Mouse (Mus musculus) testis, postnatal 10 days (tissue): ENCODE measurements around the gene Pdia6.
A peak's percentile ranks its signal among the peaks of the same experiment; 100 is the strongest.

Source experiments
- DNase-seq: peaks from one replicate; pipeline ENCODE4 v3.0.0; 2021; ENCODE audit warnings: low spot score

Pdia6 gene

DNA sequence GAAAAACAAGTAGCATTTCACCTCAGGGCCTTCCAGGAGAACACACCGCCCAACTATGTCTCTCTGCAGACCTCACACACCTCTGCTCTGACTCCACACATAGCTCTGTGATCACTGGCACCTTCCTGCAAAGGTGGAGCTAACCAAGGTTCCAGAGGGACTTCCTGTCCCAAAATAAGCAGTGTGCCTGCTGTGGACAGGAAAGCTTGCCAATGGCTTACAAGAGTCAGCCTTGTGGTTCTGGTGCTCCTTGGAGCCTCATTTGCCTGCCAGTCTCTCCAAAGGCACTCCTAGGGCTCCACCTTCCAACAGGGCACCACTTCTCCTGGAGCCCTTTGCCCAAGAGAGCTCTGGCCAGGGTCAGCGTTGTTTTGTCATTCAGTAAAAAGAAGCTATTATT is 1.5 kb upstream of the Pdia6 start:
- no peak for DNase-seq

DNA sequence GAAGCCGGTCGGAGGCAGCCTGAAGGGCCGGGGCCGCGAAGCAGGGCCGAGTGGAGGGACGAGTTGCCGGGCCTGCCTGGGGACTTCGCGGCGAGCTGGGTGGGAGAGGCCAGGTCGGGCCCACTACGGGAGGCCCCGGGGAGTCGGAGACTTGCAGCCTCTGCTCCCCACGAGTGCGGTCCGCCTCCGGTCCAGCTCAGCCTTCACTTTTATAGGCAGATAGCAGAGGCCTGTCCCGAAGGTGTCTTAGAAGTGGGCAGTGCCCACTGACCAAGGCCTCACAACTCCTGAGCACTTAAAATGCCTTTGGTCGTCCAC is 287 bp downstream of the Pdia6 start:
- DNase-seq: no peak

DNA sequence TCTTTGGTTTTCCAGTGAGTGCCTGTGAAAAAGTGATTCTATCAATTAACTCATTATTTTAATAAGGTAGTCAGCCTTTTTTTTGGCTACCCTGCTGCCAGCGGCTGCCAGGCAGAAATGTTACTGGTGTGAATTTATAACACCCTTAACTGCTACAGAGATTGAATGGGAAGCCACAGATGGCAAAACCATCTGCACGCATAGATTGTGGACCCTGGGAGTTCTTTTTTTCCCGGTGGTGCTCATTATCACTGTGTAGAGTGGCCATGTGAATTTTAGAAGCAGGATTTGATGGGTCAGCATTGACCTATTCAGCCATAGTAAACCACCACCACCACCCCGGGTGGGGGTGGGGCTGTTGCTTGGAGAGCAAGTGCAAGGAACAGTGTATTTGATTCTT is 971 bp downstream of the Pdia6 start:
- DNase-seq: no peak

DNA sequence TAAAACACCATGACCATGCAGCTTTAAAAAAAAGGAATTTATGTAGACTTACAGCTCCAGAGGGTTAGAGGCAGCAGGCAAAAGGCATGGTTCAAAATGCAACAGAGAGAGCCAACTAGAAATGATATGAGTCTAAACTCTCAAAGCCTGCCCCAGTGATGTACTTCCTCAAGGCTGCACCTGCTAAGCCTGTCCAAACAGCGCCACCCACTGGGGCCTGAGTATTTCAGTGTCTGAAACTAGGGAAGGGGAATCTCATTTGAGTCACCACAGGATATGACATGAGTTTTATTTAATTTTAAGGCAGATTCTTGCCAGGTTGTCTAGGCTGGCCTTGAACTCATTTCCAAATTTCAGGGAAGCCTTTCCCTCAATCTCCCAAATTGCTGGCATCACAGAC is 4.9 kb downstream of the Pdia6 start:
- DNase-seq: peak; percentile 66

DNA sequence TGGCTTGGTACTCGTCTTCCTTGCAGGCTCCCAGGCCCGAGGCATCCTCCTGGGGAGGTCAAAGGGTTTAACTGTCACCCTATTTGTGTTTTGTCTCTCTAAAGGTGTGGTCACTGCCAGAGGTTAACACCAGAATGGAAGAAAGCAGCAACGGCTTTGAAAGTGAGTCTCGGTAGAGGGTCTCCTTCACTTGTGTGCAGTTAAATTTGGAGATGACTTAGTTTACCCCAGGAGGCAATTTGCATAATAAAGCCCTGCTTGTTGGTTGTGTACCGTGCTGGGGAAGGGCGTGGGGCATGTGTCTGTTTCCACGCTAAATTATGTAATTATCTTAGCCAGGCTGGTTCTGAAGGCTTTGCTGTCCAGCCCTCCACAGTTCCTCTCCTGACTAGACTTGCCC is 7.5 kb downstream of the Pdia6 start:
- DNase-seq: no peak

DNA sequence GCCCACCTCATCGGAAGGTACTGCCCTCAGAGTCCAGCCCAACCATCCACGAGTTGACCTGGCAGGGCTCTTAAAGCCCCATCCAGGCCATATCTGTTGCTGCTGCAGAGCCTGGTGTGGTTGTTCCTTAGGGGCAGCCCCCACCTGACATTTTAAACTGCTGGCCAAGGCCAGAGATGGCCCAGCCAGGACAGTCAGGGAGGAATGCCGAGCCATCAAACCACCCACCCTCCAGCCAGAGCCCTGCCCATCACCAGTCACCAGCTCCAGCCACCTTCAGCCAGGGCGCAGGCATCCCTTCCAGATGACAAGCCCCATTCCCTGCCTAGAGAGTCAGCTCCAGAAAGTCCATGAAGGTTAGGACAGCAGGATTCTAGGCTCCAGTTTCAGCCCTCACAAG is 22.2 kb downstream of the Pdia6 start:
- no peak for DNase-seq

DNA sequence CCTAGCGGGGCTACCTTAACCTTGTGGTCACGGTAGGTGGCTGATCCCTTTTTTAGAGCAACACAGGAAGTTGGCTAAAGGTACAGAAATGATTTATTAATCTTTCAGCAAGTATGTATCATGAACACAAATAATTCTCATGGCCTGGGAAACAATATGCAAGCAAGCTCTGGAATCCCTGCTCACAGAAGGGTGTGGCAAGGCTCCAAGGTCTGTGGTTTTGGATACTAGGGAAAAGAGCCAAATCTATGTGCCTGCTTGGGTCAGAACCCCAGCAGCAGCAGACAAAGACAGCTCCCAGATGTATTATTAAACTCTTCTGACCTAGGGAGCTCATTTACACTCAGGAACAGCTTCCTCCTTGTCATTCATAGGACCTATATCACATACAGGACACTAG is 22.7 kb downstream of the Pdia6 start:
- DNase-seq: no peak

DNA sequence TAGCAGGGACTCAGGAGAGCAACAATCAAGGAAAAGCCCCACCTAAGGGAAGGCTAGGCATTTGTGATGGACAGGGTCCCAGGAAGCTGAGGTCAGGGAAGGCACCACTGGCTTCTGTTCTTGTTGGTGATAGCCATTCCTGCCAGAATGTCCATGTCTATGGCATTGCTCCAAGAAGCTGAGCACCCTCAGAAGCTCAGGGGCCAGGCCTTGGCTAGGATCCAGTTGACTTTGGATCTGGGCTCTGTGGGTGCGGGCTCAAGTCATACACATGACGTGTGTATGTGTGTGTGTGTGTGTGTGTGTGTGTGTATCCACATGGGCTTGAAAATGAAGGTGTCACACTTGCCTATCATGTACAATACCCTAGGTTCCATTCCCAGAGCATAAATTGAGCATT is 23.6 kb downstream of the Pdia6 start:
- no peak for DNase-seq

DNA sequence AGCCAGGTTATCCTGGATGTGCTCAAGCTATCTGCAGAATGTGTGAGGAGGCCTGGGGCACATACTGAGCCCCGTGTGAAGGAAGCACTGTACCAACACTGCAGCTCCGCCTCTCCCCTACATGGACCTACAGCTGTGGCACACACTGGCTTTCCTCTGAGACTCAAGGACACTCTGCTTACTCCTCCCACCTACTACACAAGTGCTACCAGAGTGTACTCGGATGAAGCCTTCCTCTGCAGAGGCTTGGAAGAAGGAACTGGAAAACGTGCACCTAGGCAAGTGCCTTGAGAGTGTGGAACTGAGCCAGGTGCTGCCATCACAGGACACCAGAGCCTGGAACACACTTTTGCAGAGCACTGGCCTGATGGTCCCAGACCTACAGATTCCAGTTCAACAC is 24.2 kb downstream of the Pdia6 start:
- no peak for DNase-seq

DNA sequence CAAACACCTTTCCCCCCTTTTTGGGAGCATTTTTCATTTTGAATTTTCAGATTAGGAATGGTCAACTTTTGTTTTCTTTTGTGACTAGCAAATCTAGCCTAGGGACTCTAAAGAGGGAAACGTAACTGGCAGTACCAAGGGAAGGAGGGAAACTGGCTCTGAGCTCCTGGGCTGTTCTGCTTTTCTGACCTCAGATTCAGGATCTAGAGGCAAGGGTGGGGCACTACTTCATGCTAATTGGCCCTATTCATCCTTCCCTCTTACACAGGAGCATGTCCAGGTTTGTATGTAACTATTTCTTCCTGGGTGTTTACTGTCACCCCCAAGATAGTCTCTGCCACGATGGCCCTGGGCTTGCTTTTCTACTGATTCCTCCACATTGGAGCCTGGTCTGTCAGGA is 30.6 kb downstream of the Pdia6 start:
- no peak for DNase-seq

DNA sequence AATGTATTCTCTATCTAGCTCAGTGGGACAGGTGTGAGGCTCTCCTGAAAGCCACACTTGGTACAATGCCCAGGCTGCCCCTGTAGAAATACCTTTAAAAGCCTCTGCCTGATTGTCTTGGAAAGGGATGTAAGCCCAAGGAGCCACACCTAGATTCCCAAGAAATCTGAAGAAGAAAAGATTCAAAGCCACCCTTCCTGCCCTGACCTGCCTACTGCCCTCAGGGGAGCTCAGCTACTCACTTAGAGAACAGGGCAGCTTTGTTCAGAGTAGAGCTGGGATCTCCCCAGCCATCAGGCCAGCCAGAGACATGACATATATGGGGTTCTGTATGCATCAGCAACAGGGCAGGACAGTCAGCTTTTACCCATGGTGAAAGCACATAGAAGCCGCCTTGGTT is 33.6 kb downstream of the Pdia6 start:
- no peak for DNase-seq

DNA sequence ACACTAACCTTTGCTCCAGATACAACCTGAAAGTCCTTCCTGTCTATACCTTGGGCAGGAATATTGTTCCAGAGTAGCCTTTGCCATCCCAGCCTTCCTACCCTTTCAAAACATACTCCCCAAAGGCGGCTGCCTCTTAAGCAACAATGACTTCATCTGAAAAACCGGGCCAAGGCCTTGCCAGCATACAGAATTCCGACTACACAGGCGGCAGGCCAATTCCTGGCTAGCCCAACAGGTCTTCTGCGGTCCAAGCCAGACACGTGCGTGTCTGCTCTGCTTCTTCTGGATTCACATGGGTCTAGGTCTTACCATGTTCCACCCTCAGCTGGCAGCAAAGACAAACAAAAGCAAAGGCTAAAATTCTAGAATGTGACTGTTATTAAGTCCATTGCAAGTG is 39.1 kb downstream of the Pdia6 start:
- DNase-seq: no peak

DNA sequence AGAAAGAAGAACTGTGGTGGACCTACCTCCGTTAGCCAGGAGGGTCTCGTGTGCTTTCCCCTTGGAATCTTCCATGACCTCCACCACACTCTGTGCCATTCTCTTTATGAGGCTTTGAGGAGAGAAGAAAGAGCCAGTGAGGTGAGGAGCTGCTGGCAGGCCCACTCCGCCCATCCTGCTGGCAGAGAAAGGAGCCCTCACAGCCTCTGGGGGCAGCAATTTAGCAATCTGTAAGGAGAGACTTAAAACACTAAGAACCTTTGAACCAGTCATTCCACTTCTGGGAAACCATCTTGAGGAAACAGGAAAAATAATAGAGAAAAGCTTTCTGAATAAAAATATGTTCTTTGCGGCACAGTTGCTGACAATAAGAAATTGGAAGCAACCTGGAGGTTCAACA is 41.9 kb downstream of the Pdia6 start:
- no peak for DNase-seq

DNA sequence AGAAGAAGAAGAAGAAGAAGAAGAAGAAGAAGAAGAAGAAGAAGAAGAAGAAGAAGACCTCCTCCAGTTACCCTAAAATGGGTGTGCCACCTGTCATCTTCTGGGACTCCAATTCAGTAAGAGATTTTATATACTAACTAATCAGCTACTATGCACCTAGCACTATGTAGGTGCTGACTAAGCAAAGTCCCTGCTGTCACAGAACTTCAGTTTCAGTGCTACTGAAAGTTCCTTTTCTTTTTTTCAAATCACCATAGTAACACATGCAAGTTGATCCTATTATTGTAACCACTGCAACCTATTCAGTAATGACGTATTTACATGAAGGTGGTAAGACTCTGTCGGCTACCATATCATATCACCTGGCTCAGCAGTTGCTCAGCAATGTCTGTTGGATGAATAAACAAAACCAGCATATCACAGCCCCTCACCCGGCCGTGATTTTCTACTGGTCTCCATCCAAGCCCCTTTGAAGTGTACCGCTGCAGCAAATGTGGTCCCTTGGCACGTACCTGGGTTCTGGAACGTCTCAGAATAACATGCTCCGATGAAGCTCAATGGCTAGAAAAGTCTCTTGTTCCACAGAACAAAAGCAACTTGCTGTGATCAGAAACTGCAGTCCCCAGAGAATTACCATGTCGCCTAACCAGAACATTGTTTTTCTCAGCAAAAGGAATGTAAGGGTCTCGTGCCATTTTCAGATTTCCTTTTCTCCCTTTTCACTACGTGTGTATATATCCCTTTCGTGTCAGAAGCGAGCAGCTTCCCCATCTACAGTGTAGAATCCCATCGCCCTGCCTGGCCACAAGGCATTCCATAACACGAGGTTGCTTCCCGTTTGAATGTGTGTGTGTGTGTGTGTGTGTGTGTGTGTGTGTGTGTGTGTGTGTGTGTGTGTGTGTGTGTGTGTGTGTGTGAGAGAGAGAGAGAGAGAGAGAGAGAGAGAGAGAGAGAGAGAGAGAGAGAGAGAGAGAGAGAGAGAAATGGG is 44.8 kb downstream of the Pdia6 start:
- DNase-seq: no peak

DNA sequence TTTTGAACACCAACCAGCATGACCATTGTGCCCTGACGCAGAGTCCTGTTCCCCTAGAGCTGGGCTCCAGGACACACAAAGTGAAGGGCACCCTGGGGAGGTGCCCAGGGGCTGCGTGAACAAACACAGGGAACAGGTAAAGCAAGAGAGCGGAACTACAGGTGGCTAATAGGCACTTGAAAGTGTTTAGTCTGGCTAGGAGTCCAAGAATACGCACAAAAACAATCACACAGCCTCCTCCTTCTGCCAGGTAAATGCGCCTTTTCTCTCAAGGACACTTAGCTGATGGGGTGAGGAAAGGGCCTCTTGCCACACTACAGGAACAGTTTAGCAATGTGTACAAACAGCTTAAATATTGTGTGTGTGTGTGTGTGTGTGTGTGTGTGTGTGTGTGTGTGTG is 49.8 kb downstream of the Pdia6 start:
- DNase-seq: no peak

DNA sequence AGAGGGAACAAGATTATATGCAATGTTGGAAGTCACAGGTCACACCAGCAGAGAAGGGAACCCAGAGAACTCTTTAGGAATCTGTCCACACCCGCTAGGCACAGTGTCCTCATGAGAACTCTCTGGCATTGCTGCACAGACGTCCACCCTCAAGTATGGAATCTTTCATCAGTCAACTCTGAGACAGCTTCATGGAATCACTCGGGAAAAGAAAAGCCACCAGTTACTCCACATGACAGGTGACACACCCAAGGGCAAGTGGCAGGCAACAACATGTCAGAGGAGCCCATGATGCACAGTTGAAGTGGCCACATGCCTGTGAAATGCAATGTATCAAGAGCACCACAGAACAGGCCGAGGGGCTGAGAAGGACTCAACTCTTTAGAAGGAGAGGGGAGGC is 51.6 kb downstream of the Pdia6 start:
- DNase-seq: no peak

DNA sequence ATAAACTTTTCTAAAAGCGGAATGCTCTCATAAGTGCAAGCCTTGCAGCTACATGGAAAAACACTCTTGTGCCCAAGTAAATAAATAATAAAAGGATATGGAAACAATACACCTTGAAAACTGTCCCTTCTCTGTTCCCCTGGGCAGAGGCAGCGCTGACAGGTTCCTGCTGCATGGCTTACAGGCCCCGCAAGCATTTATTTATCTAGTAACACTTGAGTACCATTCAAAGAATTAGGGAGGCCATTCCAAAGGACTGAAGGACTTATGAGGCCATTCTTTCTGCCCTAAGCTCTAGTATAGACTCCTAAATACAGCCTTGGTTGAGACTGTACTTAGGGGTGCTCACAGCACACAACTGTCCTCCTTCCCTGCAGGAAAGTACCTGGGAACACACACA is 52.1 kb downstream of the Pdia6 start:
- DNase-seq: no peak

DNA sequence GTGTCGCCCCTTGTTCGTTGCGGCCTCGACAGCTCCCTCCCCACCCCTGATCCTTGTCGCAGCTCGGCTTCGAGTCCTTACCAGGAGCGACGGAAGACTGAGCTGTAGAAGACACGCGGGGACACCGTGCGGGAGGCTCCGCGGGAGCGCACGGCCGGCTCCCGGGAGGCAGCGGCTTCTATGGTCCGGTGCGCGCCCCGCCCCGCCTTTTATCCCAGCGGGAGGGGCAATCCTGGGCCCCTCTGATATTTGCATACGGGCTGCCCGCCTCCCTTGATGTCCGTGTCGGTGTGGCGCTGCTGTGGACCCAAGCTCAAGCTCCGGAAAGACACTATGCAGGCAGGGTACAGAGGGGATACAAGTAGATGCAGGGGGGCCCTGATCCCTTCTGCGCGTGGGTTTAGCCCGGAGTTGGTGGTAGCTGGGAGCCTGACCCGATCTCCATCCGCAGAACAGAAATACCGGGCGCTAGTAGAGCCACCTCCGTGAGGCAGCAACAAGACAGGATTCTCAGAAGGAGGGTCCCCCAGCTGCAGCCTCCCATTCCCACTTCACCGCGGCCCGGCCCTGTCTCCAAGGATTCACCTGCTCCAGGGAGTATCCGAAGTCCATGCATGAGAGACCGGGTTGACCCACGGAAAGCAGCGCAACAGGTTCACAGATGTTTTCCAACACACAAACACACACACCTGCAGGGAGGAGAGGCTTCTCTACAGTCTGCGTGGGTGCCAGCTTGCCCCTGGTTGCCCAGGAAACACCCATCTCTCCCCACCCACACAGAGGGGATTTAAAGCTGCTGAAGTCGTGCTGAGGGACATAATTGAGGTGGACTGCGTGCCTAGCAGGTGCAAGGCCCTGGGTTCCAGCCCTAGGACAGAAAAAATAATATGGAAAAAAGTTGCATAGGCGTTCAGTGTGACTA is 58.5 kb downstream of the Pdia6 start:
- DNase-seq: no peak

DNA sequence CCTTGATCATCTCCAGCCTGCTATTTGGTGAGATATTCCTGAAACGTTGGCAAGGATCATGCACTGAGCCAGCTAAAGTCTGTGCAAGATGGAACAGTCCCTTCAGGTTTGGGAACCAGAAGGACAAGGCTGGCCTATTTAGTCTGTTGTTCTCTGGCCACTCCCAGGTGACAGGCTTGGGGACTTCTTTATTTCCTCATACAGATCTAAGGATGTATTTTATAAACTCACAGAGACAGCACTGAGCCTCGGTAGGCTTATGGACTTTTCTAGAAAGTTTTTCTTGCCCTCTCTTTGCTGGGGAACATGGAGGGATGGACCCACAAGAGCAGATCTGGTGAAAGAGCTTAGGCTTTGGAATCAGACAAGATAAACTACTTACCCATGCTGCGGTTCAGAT is 62.9 kb downstream of the Pdia6 start, which contains the start of gene Atp6v1c2:
TSS of gene Atp6v1c2 (minus strand) at position 101 of the 400 bp plus-strand sequence.
- no peak for DNase-seq

DNA sequence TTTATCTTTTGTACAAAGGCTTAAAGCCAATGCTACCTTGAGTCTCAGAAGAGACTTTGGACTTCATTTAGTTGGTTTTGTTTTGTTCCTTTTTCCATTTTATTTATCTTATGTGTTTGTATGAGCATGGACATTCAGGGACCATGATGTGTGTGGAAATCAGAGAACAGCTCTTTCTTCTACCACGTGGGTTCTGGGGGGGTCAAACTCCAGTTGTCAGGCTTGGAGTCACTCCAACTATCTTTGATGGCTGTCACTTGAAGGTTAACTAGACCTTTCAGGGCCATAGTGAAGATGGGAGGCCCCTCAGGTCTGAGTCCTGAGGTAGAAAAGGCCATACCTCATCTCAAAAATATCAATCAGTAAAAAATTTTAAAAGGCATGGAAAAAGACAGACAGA is 67.1 kb downstream of the Pdia6 start:
- DNase-seq: no peak
